Mouse (Mus musculus) midbrain, embryonic 12.5 days (tissue): Measurements from ENCODE around the gene Arhgap18. TPM values are rescaled to one million over a fixed set of nuclear protein-coding genes. Genes with fewer than 3 reads are reported as not detected.
A peak's percentile ranks its signal among the peaks of the same experiment; 100 is the strongest.
"Not testable (repeated sequence)": the region's sequence is repeated elsewhere in the genome, so short reads cannot be mapped to it uniquely, and the experiment has no call there.

Source experiments
- ATAC-seq: fragments of 200-750 bp; cut with Nextera tagmentation; 2 replicates; pipeline ENCODE4 v1.8.0; 2017; ENCODE audit warnings: low read depth, moderate TSS enrichment, moderate library complexity; ENCODE audit not compliant: low FRiP score
- H3K27ac ChIP-seq: fragments of 300-500 bp; sonication (generic); replicated peaks from 2 replicates; pipeline ENCODE4 v1.5.1; 2016; ENCODE audit warnings: mild to moderate bottlenecking
- H3K27me3 ChIP-seq: fragments of 300-500 bp; sonication (generic); 2 replicates; pipeline ENCODE4 v1.6.1; 2016; ENCODE audit warnings: mild to moderate bottlenecking
- H3K36me3 ChIP-seq: fragments of 300-500 bp; sonication (generic); 2 replicates; pipeline ENCODE4 v1.6.1; 2016
- H3K4me1 ChIP-seq: fragments of 300-500 bp; sonication (generic); 2 replicates; pipeline ENCODE4 v1.6.1; 2016
- H3K4me2 ChIP-seq: fragments of 300-500 bp; sonication (generic); replicated peaks from 2 replicates; pipeline ENCODE4 v1.6.1; 2016; ENCODE audit warnings: mild to moderate bottlenecking, moderate library complexity
- H3K4me3 ChIP-seq: fragments of 300-500 bp; sonication (generic); 2 replicates; pipeline ENCODE4 v1.5.1; 2016; ENCODE audit warnings: mild to moderate bottlenecking
- H3K9ac ChIP-seq: fragments of 300-500 bp; sonication (generic); replicated peaks from 2 replicates; pipeline ENCODE4 v1.6.1; 2016; ENCODE audit warnings: mild to moderate bottlenecking, moderate library complexity
- H3K9me3 ChIP-seq: fragments of 300-500 bp; sonication (generic); 2 replicates; pipeline ENCODE4 v1.6.1; 2016; ENCODE audit warnings: mild to moderate bottlenecking
- WGBS: fragments of 180-500 bp; shearing (Covaris S2); methylation state at CpG from one replicate; pipeline ENCODE4 v1.1.7; 2016; 5-methylcytosine and 5-hydroxymethylcytosine counted together
- polyA plus RNA-seq: library from polyadenylated mRNA; unstranded; fragments of >200 nt; fragmentation: Nextera tagmentation; extraction: Ambion mirVana; gene quantifications from 2 replicates; pipeline ENCODE4 v1.2.1, GENCODE M21; 2016

Arhgap18 gene
- polyA plus RNA-seq, 1 experiment from 2014 or later: 17.8 TPM

DNA sequence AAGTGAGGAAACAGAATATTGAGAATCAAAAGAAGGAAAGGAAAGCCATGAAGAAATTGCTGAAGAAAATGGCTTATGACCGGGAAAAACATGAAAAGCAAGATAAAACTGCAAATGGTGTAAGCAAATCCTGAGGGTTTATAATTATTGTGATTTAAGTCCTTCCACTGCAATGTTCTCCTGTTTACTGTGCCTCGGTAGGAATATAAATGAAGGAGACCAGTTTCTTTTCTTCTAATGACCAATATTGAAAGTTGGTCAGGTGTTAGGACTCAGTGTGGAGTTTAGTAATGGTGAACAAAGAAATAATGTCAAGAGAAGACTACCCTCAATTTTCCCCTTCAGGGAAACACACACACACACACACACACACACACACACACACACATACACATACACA lies 136.5 kb downstream of the Arhgap18 start:
- H3K9me3 ChIP-seq: no peaks in the 10 kb centered on the region
- no peak overlapping the region for H3K4me2 ChIP-seq
- WGBS: 59% methylated on average over 2 of the region's 2 CpGs
- H3K27me3 ChIP-seq: no peaks in the 10 kb centered on the region
- ATAC-seq: no peak
- H3K36me3 ChIP-seq: no peaks in the 10 kb centered on the region
- no peak overlapping the region for H3K9ac ChIP-seq
- H3K27ac ChIP-seq: no peak overlapping the region
- peaks cover 3% of the 10 kb centered on the region; the same call in 1 of the 2 replicates for H3K4me1 ChIP-seq
- no peak overlapping the region for H3K4me3 ChIP-seq

DNA sequence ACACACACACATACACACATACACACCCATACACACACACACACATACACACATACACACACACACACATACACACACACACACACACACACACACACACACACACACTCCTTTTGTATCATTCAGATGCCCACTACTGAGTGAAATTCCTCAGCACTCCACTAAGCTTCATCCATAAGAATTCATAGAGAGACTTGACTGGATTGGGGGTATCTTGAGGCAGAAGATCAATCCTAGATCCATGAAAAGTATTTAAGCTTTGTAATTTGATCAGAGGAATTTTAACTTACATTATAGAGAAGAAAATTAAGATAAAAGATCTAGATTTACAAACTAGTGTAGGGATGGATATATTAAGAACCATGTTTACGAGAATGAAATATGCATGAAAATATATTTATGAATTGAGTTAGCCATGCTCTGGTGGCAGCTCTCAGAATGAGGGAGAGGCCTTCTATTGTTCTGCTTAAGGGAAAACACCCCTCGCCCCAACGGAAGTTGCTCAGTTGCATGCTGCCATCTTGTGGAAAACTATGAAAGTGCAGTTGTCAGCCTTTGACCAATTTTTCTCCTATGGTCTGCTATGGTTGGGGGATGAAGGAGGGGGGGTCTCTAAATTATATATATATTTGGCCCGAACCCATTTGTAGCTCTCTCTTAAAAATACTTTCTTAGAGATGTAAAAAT lies 137.2 kb downstream of the Arhgap18 start:
- Histone ChIP-seq H3K4me2 (no peak overlapping the region), H3K9ac (no peak overlapping the region), H3K36me3 (no peaks in the 10 kb centered on the region), H3K4me1 (peaks cover 3% of the 10 kb centered on the region; the same call in 1 of the 2 replicates), H3K27me3 (no peaks in the 10 kb centered on the region), H3K27ac (no peak overlapping the region), H3K4me3 (no peak overlapping the region), H3K9me3 (no peaks in the 10 kb centered on the region)
- WGBS: 3% methylated on average over 4 of the region's 4 CpGs
- ATAC-seq: peak; percentile 86

DNA sequence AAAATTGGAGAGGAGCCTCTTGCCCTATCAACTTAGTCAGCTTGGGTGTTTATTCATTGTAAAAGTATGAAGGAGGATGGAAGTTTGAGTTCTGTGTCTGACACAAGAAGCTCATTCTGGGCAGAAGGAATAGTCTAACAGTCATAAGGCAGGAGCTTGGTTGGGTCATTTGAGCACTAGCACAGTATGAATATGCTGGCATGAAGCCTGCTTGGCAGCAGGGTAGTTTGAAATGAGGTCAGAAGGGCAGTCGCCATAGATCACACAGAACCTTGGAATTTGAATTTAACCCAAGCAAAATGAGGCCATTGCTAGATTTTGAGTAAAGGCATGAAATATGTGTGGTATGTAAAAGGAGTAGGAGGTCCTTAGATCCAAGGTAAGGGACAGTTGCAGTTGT lies 139.9 kb downstream of the Arhgap18 start:
- H3K9ac ChIP-seq: no peak overlapping the region
- WGBS: 88% methylated on average over 1 of the region's 1 CpGs

GRCm38 (mm10) chr10:26895726-26896125 lies 142.5 kb downstream of the Arhgap18 start:
- no peak overlapping the region for H3K9ac ChIP-seq
- no peak for ATAC-seq
- WGBS: 87% methylated on average over 6 of the region's 6 CpGs
- H3K4me1 ChIP-seq: no peaks in the 10 kb centered on the region
- no peaks in the 10 kb centered on the region for H3K27me3 ChIP-seq
- H3K27ac ChIP-seq: no peak overlapping the region
- no peaks in the 10 kb centered on the region for H3K9me3 ChIP-seq
- H3K36me3 ChIP-seq: no peaks in the 10 kb centered on the region
- H3K4me3 ChIP-seq: no peak overlapping the region
- no peak overlapping the region for H3K4me2 ChIP-seq

More for the DNA sequence above, 139.9 kb downstream of the Arhgap18 start:
- no peak for ATAC-seq
- Histone ChIP-seq H3K4me1 (peaks cover 3% of the 10 kb centered on the region; the same call in 1 of the 2 replicates), H3K27me3 (no peaks in the 10 kb centered on the region), H3K9me3 (no peaks in the 10 kb centered on the region), H3K4me2 (no peak overlapping the region), H3K27ac (no peak overlapping the region), H3K4me3 (no peak overlapping the region), H3K36me3 (no peaks in the 10 kb centered on the region)

GRCm38 (mm10) chr10:26900426-26900825 lies 147.2 kb downstream of the Arhgap18 start:
- H3K27ac ChIP-seq: no peak overlapping the region
- WGBS: 77% methylated on average over 1 of the region's 1 CpGs
- no peaks in the 10 kb centered on the region for H3K36me3 ChIP-seq
- H3K4me2 ChIP-seq: no peak overlapping the region
- no peak overlapping the region for H3K4me3 ChIP-seq
- ATAC-seq: no peak
- no peaks in the 10 kb centered on the region for H3K4me1 ChIP-seq
- H3K9me3 ChIP-seq: no peaks in the 10 kb centered on the region
- H3K27me3 ChIP-seq: no peaks in the 10 kb centered on the region
- H3K9ac ChIP-seq: no peak overlapping the region

GRCm38 (mm10) chr10:26903781-26904180 lies 150.6 kb downstream of the Arhgap18 start:
- H3K4me1 ChIP-seq: no peaks in the 10 kb centered on the region
- H3K36me3 ChIP-seq: 0 out of 2 replicates have a peak, but pooled peaks cover 3% of the 10 kb centered on the region
- no peak for ATAC-seq
- WGBS: 84% methylated on average over 1 of the region's 1 CpGs
- no peaks in the 10 kb centered on the region for H3K27me3 ChIP-seq
- H3K4me3 ChIP-seq: no peak overlapping the region
- H3K27ac ChIP-seq: no peak overlapping the region
- no peaks in the 10 kb centered on the region for H3K9me3 ChIP-seq
- H3K4me2 ChIP-seq: no peak overlapping the region
- no peak overlapping the region for H3K9ac ChIP-seq

DNA sequence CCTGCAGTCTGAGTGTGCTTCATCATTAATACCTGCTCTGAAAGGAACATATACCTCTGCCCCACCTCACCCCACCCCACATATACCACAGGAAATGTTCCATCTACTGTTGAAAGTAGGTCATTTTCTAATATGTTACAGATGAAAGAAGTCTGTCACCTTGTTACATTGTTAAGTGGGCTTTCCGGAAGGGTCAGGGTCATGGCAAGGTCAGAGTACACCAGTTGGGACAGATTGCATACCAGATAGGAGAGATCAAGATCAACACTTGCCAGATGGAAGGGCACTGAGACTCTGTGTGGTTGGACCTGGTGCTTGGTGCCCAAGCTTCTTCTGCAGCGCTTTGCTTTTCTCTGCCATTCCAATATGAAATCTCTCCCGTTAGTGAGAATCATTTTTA lies 158.0 kb downstream of the Arhgap18 start:
- H3K4me3 ChIP-seq: no peak overlapping the region
- no peaks in the 10 kb centered on the region for H3K9me3 ChIP-seq
- WGBS: 80% methylated on average over 3 of the region's 3 CpGs
- H3K9ac ChIP-seq: no peak overlapping the region
- no peaks in the 10 kb centered on the region for H3K4me1 ChIP-seq
- no peak for ATAC-seq
- no peak overlapping the region for H3K4me2 ChIP-seq
- H3K36me3 ChIP-seq: 0 out of 2 replicates have a peak, but pooled peaks cover 3% of the 10 kb centered on the region
- H3K27ac ChIP-seq: no peak overlapping the region
- no peaks in the 10 kb centered on the region for H3K27me3 ChIP-seq

DNA sequence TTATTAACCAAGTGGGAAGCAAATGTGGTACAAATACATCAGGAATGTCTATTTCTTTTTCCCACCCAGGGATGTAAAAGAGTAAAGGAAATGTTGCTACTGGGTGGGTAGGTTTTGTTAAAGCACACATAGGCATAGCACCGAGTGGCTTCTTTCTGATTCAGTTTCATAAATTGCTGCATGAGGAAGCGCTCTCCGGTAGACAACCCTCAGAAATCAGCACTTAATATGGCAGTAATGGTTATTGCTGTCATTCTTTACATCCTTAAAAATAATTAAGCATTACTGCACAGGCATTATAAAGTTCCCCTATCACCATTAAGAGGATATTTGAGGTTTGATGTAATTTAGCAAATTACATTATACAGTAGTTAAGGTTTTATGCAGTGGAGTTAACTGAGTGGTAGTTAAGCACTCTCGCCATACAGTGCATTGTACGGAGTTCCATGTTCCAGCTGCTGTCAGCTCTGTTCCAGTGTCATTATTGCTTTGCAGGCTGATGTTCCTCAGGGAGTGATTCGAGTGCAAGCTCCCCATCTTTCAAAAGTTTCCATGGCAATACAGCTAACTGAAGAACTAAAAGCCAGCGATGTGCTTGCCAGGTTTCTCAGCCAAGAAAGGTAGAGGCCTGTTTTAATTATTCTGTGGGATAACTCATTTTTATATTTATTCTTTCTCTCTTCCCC lies 159.0 kb downstream of the Arhgap18 start:
- 67% methylated on average over 7 of the region's 7 CpGs for WGBS

GRCm38 (mm10) chr10:26912807-26913206 lies 159.6 kb downstream of the Arhgap18 start:
- H3K27ac ChIP-seq: no peak overlapping the region
- peak; percentile 44; the same call in 1 of the 2 replicates for ATAC-seq
- H3K4me1 ChIP-seq: no peaks in the 10 kb centered on the region
- no peak overlapping the region for H3K4me2 ChIP-seq
- no peak overlapping the region for H3K9ac ChIP-seq
- no peak overlapping the region for H3K4me3 ChIP-seq
- H3K27me3 ChIP-seq: no peaks in the 10 kb centered on the region
- 72% methylated on average over 1 of the region's 1 CpGs for WGBS
- no peaks in the 10 kb centered on the region for H3K9me3 ChIP-seq
- H3K36me3 ChIP-seq: no peaks in the 10 kb centered on the region

More for the DNA sequence above, 159.0 kb downstream of the Arhgap18 start:
- Histone ChIP-seq H3K4me2 (no peak overlapping the region), H3K9me3 (no peaks in the 10 kb centered on the region), H3K27me3 (no peaks in the 10 kb centered on the region), H3K4me1 (no peaks in the 10 kb centered on the region), H3K9ac (no peak overlapping the region), H3K27ac (no peak overlapping the region), H3K36me3 (no peaks in the 10 kb centered on the region), H3K4me3 (no peak overlapping the region)
- ATAC-seq: peak; percentile 68

- ATAC-seq: peak; percentile 41
- Histone ChIP-seq H3K27me3 (no peaks in the 10 kb centered on the region), H3K4me2 (no peak overlapping the region), H3K27ac (no peak overlapping the region), H3K4me1 (no peaks in the 10 kb centered on the region), H3K9ac (no peak overlapping the region), H3K9me3 (no peaks in the 10 kb centered on the region), H3K4me3 (no peak overlapping the region), H3K36me3 (no peaks in the 10 kb centered on the region)
- 35% methylated on average over 5 of the region's 5 CpGs for WGBS
These were observed 166.2 kb downstream of the Arhgap18 start for GRCm38 (mm10) chr10:26919307-26919977.

- H3K27ac ChIP-seq: no peak overlapping the region
- 50% methylated on average over 8 of the region's 8 CpGs for WGBS
- ATAC-seq: no peak
- H3K36me3 ChIP-seq: no peaks in the 10 kb centered on the region
- H3K27me3 ChIP-seq: no peaks in the 10 kb centered on the region
- no peaks in the 10 kb centered on the region for H3K9me3 ChIP-seq
- H3K4me1 ChIP-seq: no peaks in the 10 kb centered on the region
- H3K4me3 ChIP-seq: no peak overlapping the region
- no peak overlapping the region for H3K9ac ChIP-seq
- H3K4me2 ChIP-seq: no peak overlapping the region
These were observed 167.3 kb downstream of the Arhgap18 start for GRCm38 (mm10) chr10:26920383-26920979.

DNA sequence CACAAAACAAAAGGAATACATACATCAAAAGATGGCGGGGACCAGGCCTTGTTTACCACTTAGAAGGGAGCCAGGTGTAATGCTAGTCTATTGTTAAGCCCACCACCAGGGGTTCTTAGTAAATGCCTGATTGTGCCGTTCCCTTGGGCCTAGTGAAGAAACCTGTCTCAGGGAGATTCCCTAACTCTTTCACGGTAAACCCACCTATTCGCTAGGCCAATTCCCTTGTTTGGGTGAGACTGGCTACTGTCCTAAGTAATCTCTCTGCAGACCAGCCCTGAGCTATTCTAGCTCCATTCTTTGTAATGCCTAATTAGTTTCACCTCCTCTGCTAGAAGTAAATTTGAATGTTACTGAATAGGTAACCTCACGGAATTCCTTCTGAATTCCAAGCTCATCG lies 182.8 kb downstream of the Arhgap18 start:
- not testable (repeated sequence) for H3K4me2 ChIP-seq, H3K36me3 ChIP-seq, H3K9ac ChIP-seq, H3K4me3 ChIP-seq, H3K27ac ChIP-seq, H3K9me3 ChIP-seq, H3K4me1 ChIP-seq, H3K27me3 ChIP-seq, ATAC-seq
- WGBS: 90% methylated on average over 6 of the region's 6 CpGs
